Mouse (Mus musculus) olfactory bulb, adult 2 months (tissue): ENCODE results near the gene Gabrr1. TPM values are rescaled to one million over a fixed set of nuclear protein-coding genes. Genes with fewer than 3 reads are reported as not detected.
"Not testable (repeated sequence)": the region's sequence is repeated elsewhere in the genome, so short reads cannot be mapped to it uniquely, and the experiment has no call there.

Experiments used
- H3K27ac ChIP-seq: fragments of 200-500 bp; 2 replicates; pipeline ENCODE4 v1.5.1; 2012; ENCODE audit warnings: low read depth, low read length; ENCODE audit not compliant: insufficient read depth
- H3K4me1 ChIP-seq: fragments of 200-500 bp; 2 replicates; pipeline ENCODE4 v1.6.1; 2012; ENCODE audit warnings: low read length; ENCODE audit not compliant: control insufficient read depth, insufficient read depth
- H3K4me3 ChIP-seq: fragments of 200-500 bp; 2 replicates; pipeline ENCODE4 v1.5.1; 2012; ENCODE audit warnings: mild to moderate bottlenecking, low read depth, low read length, moderate library complexity; ENCODE audit not compliant: insufficient read depth
- CTCF ChIP-seq: fragments of 200-500 bp; IDR thresholded peaks from 2 replicates; pipeline ENCODE4 v1.5.1; 2012; ENCODE audit warnings: low read depth, mild to moderate bottlenecking, low read length, moderate library complexity; ENCODE audit not compliant: insufficient read depth
- POLR2A ChIP-seq: fragments of 200-500 bp; IDR thresholded peaks from 2 replicates; pipeline ENCODE4 v1.6.1; 2012; ENCODE audit warnings: mild to moderate bottlenecking, low read depth, low read length, moderate library complexity; ENCODE audit not compliant: insufficient read depth
- WGBS: fragments of 180-500 bp; shearing (Covaris S2); methylation state at CpG from one replicate; pipeline ENCODE4 v1.1.7; 2018; 5-methylcytosine and 5-hydroxymethylcytosine counted together
- polyA plus RNA-seq: library from polyadenylated mRNA; stranded (reverse); fragments of >200 nt; gene quantifications from 2 replicates; pipeline ENCODE4 v1.2.4, GENCODE M21; 2012; ENCODE audit warnings: low replicate concordance; ENCODE audit not compliant: missing spikeins, insufficient read depth, insufficient read length

Gabrr1 gene
- not detected in 2 replicates for polyA plus RNA-seq

DNA sequence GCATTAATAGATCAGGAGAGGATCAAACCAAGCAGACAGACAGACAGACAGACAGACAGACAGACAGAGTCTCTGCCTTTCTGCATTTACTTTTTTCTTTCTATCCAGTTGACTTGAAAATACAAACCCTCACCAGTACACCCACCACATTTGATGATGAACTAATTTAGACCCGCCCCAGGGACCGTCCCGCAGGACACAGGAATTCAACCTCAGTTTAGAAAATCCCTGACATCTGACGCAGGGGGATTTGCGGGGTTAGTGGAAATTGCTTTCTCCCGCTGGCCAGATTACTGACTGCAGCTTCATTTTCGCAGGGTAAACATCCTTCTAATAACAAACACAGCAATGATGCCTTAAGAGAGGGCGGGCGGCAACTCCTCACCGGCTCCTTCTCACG lies at the start of gene Gabrr1:
TSS of gene Gabrr1 (plus strand) at position 301 of the 400 bp plus-strand sequence.
- Histone ChIP-seq H3K27ac (no peak within 1 kb of the TSS), H3K4me1 (no peaks in the 10 kb centered on the region), H3K4me3 (no peak within 1 kb of the TSS)
- 68% methylated on average over 11 of the region's 11 CpGs for WGBS
- TF ChIP-seq POLR2A, result no peak
- TF ChIP-seq CTCF, result no peak

DNA sequence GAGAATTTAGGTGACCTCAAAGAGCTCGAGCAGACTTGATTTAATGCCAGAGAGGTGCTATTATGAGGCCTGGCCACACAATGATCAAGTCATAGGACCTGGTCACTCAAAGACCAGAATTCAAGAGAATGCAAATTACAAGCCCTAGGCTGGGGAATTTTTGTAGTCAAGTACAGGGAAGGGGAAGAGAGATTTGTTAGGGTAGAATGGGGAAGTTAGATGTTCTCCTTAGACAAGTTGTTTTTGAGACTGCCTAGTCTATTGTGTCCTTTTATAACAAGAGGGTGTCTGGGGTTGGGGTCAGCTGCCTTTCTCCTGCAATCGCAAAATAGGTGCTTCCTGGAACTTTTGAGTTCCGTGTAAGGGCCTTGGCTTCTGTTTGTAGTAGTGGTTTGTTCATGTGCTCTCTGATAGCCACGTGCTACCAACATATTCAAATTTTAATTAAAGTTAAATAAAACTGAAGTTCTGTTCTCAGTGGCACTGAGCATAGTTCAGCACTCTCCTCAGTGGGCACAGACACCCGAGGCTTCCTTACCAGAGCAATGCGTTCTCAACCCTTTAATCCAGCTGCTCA lies 33.1 kb upstream of the Gabrr1 start:
- WGBS, result 85% methylated on average over 6 of the region's 6 CpGs
- Histone ChIP-seq H3K27ac (no peak overlapping the region), H3K4me3 (no peak overlapping the region), H3K4me1 (no peaks in the 10 kb centered on the region)
- TF ChIP-seq POLR2A, result no peak
- no peak for TF ChIP-seq CTCF

DNA sequence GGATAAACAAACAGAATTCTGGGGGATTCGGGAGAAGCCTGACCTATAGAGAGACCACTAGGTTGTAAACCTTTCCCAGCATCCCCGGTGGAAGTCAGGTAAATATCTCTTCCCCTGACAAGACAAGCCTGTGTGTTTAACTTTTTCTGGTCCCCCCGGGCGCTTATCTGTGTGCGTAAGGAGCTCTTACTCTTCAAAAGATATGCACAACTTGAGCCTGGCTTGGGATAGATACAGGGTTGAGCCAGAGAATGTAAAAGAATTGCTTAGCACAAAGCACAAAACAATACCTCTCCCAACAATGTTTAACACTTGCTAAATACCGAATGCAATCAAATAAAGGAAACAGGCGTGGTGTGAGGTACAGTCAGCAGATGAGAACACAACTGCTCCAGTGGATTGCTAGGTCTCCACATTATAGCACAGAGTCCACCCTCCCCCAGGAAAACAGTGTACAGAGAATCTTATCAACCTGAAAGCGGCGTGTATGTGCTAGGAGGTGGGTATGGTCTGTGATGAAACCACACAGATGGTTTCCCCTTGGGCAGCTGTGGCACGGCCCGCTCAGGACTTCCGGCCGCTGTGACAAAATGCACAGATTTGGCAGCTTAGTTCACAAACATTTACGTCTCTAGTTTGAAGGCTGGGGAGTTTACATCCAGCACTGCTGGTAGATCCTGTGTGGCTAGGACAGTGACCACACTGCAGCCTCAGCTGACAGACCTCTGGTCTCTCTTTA lies 22.4 kb upstream of the Gabrr1 start:
- H3K4me1 ChIP-seq, result peaks cover 3% of the 10 kb centered on the region; the same call in 1 of the 2 replicates
- TF ChIP-seq CTCF (no peak), POLR2A (no peak)
- 92% methylated on average over 14 of the region's 14 CpGs for WGBS
- no peak overlapping the region for H3K27ac ChIP-seq
- no peak overlapping the region for H3K4me3 ChIP-seq

DNA sequence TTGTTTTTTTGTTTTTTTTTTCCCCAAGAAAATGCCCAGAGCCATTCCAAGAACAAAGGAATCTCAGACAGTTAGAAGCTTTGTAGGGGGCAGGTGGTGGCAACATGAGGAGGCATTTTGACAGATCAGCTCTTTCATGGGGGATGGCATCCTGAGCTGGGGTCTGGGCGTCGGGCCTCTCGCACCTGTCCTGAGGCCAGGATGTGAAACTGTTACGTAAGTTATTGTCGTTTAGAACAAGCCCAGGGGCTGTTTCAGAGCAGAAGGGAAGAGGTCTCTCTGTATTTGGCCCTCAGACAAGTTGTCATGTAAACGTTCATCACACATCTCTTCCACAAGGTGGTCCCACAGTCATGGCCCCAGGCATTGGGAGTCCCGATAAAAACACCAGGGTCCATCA lies 21.5 kb upstream of the Gabrr1 start:
- no peak overlapping the region for H3K27ac ChIP-seq
- TF ChIP-seq POLR2A (no peak), CTCF (no peak)
- H3K4me3 ChIP-seq, result no peak overlapping the region
- WGBS, result 83% methylated on average over 7 of the region's 7 CpGs
- H3K4me1 ChIP-seq, result peaks cover 3% of the 10 kb centered on the region; the same call in 1 of the 2 replicates

DNA sequence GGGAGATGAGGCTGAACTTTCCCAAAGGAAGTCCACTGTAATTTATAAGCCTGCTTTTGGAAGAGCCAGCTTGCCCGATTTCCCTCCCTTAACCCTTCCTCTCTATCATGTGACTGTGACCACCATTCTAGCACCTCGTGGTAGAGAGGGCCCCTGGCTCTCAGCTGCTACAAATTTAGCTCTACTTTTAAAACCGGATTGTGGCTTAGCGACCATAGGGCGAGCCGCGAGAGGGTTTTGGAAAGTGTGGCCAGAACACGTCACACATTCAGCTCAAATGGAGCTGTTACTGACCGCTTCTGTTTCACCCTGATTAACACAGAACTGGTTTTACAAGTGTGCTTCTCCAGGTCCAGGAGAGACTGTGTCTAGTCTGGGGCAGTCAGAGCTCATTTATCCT lies 21.0 kb upstream of the Gabrr1 start:
- Histone ChIP-seq H3K4me3 (no peak overlapping the region), H3K4me1 (peaks cover under 1% of the 10 kb centered on the region; the same call in 1 of the 2 replicates), H3K27ac (no peak overlapping the region)
- TF ChIP-seq CTCF (no peak), POLR2A (no peak)
- WGBS, result 84% methylated on average over 9 of the region's 9 CpGs

DNA sequence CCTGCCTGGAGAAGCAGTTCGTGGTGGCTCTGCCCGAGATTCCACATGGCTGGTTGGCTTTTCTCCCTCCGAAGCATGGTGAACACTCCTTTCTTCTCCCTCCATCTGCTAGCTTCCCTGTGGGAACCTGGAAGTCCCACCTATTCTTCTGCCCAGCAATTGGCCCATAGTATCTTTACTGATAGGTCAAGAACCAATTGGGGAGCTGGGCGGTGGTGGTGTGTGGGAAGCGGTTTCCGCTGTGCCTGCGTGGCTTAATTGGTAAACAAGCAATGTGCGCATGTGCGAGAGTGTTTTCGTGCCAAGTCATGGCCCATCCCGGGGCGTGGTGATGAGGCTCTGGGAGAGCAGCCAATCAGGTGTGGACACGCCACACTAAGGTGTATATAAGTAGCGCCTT lies 19.5 kb upstream of the Gabrr1 start:
- not testable (repeated sequence) for H3K4me3 ChIP-seq, H3K27ac ChIP-seq, H3K4me1 ChIP-seq
- WGBS, result 93% methylated on average over 13 of the region's 14 CpGs

DNA sequence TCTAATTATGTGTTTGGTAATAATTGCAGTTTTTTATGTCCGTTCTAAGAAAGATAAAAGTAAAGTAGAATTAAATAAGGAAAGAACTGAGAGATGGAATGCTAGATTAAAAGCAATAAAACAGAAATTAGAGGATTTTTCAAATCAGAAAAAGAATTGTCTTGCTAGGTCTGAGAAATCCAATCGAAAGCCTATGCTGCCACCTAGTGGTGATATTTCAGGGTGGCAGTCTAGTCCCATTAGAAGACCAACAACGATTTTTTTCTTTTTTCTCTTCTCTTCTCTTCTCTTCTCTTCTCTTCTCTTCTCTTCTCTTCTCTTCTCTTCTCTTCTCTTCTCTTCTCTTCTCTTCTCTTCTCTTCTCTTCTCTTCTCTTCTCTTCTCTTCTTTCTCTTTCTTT lies 13.2 kb upstream of the Gabrr1 start:
- 0% methylated on average over 3 of the region's 3 CpGs for WGBS
- H3K4me3 ChIP-seq, H3K27ac ChIP-seq, H3K4me1 ChIP-seq: not testable (repeated sequence)

DNA sequence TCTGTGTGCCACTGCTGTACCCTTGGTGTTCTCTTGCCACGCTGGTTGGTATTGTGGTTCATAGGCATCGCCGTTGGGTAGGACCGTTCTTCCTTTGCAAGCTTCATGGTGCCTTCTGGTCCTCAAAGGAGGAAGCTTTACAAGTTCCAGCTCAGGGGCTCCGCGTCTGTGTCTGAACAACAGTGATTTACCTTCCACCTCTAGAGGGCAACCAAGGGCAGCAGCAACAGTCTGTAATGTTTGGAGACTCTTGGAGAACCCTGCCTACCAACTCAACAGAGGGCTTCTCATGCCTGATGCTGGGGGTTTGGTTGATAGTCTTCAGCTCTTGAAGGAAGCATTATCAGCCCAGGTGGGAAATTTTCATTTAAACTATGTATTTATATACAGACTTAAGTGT lies 7.8 kb upstream of the Gabrr1 start:
- Histone ChIP-seq H3K27ac (no peak overlapping the region), H3K4me3 (no peak overlapping the region), H3K4me1 (peaks cover 5% of the 10 kb centered on the region; the same call in 1 of the 2 replicates)
- 78% methylated on average over 6 of the region's 6 CpGs for WGBS
- TF ChIP-seq CTCF, result no peak; the same call in 1 of the 2 replicates
- TF ChIP-seq POLR2A, result no peak

DNA sequence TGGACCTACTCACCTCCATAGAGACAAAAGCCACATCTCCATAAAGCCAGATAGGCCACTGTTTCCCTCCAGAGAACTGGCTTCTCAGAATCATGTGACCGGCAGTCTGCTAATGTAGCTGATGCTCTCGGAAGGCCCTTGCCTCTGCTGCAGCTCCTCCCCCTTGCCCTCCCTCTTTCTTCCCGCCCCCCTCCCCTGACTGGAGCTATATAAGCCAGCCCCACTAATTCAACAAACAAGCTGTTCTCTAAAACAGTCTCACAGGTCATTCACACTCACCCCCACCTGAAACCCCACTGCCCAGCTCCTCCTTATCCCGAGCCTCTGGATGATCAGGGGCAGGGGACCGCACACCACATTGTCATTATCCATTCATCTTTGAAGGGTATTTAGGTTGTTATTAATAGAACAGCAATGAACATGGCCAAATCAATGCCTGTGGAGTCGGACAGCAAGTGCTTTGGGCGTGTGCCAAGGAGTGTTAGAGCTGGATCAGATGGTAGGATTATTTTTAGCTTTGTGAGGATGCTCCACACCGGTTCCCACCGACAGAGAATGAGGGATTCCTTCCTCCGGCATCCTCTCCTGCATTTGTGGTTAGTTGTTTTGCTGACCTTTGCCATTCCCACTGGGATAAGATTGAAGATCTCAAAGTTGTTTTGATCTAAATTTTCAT lies 6.8 kb upstream of the Gabrr1 start:
- WGBS, result 17% methylated on average over 10 of the region's 10 CpGs
- no peak overlapping the region for H3K4me3 ChIP-seq
- no peak overlapping the region for H3K27ac ChIP-seq
- peaks cover 5% of the 10 kb centered on the region; the same call in 1 of the 2 replicates for H3K4me1 ChIP-seq
- TF ChIP-seq POLR2A, result no peak
- TF ChIP-seq CTCF, result no peak
